Mouse (Mus musculus): ENCODE measurements at regions not wholly inside any gene's neighbourhood (a gene's known extent, or its start where the extent isn't known, plus 50 kb on each side); places are given as distances from the start of the nearest gene placed in this dataset.

GRCm38 (mm10) chr3:148448888-148449287 lies 541.5 kb downstream of the Adgrl2 start:
- in situ Hi-C loops (cut with MboI, MseI), result loop anchor here in 1 of 2 experiments (5.0 kb wide), 1 partner anchor 48 kb away; no protein-coding TSS in a partner anchor

- in situ Hi-C loops (cut with MboI, MseI), result loop anchor here in 1 of 2 experiments (5.0 kb wide), 1 partner anchor 49 kb away; no protein-coding TSS in a partner anchor
These were observed 541.9 kb downstream of the Adgrl2 start for GRCm38 (mm10) chr3:148448465-148448864.

DNA sequence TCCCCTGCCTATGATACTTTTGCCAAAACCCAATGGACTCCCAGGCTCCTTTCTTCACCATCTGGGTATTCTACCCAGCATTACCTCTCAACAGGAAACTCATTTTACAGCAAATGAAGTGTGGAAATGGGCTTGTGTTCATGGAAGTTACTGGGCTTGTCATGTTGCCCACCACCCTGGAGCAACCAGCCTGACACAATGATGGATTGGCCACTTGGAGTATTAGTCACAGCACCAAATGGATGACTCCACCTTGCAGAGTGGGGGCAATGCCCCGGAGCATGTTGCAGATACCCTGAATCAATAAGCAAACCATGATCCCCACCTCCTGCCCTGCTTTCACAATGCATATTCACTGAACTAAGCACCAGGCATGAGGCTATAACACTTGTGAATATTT lies 543.5 kb downstream of the Adgrl2 start:
- in situ Hi-C loops (cut with MboI, MseI), result loop anchor here in 1 of 2 experiments (5.0 kb wide), 1 partner anchor 50 kb away; no protein-coding TSS in a partner anchor

- in situ Hi-C loops (cut with MboI, MseI), result no loop called here
These were observed 547.3 kb downstream of the Adgrl2 start for GRCm38 (mm10) chr3:148443012-148443411.

- in situ Hi-C loops (cut with MboI, MseI), result no loop called here
These were observed 556.3 kb downstream of the Adgrl2 start for GRCm38 (mm10) chr3:148434033-148434432.

GRCm38 (mm10) chr3:148429012-148429865 lies 561.1 kb downstream of the Adgrl2 start:
- in situ Hi-C loops (cut with MboI, MseI), result no loop called here

DNA sequence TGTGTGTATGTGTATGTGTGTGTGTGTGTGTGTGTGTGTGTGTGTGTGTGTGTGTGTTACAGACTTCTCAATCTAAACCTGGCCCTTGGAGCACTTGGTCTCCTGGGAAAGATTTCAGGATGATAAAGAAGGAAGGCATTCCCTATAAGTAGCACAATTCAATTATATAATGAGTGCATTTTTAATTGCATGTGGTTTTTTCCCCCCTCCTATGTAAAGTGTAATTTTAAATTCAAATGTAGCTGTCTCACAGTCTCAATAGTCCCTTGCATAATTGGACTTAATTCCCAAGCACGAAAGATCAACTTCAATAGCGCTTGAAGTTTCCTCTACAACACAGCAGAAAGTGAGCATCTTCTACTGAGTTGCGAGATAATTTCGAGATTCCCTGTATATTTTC lies 566.3 kb downstream of the Adgrl2 start:
- in situ Hi-C loops (cut with MboI, MseI), result no loop called here

DNA sequence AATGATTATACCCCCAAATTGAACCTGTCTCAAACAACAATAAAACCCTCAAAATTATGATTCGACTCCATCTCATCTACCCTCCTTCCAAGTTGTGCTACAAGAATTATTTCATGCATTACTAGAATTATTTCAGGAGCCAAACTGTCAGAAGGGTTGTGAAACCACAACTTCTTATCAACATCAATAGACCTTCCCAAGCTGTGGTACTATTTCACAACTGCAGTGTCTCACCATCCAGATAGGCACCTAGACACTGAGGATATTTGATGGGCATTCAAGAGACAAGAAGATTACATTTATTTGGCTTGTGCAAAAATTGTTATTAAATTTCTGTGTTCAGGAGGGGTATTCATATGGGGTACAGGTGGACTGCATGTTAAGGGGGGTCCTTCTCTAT lies 567.0 kb downstream of the Adgrl2 start:
- in situ Hi-C loops (cut with MboI, MseI), result no loop called here

DNA sequence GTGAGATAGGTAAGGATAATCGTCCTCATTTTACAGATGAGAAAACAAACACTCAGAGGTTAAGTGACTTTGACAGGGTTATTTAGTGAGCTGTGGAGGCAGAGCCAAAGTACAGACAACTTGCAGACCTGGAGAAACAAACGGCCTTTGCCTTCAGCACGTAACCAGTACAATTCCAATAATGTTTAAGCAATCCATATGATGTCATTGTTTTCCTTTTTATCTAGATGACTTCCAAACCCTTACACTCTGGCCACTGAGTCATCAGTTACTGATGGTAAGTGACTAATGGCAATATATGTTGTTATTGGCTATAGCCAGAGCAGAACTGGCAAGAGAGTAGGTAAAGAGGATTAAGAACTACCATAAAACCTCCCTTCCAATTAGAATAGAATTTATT lies 567.6 kb downstream of the Adgrl2 start:
- in situ Hi-C loops (cut with MboI, MseI), result no loop called here

GRCm38 (mm10) chr3:148422205-148422604 lies 568.1 kb downstream of the Adgrl2 start:
- in situ Hi-C loops (cut with MboI, MseI), result no loop called here

DNA sequence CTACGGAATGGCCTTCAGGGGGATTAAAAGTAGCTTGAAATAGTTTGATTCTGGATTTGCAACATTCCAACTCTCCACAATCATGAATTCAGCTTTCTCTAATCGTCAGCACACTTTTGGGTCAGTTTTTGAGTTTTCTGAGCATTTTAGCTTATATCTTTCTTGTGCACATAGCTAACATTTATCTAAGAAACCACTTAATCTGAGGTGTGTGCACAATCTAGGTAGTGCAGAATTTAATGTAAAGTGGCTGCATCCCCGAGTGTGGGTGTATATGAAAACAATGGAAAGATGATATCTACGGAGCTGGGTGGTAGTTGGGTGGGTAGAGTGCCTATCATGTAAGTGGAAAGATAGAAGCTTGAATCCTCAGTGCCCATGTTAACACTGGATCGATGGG lies 570.1 kb downstream of the Adgrl2 start:
- in situ Hi-C loops (cut with MboI, MseI), result no loop called here

DNA sequence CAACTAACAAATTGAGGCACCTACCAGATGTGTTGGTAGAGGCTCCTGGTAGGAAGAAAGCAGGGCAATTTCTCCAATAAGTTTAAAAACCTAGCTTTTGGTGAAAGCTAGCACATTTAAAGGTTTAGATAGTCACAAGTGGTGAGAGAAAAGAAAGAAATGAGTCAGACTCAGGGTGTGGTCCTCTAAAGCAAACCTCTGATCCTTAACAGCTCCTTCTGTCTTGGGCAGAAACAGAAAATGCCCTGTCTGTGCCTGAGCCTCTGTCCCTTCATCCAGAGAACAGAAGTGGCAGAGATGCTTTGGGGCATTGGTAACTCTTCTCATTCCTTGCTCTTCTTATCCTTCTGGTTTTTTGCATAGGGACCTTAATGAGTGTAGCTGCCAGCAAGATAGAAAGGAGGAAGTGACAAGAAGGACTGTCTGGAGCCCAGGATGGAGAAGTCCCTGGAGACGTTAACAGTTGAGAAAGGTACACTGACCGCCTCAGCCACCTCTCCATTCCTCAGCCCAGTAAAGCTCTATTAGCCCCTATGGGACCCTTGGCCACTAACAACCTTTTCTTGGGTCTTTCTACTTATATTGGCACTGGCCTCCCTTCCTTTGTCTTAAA lies 570.8 kb downstream of the Adgrl2 start:
- in situ Hi-C loops (cut with MboI, MseI), result no loop called here

DNA sequence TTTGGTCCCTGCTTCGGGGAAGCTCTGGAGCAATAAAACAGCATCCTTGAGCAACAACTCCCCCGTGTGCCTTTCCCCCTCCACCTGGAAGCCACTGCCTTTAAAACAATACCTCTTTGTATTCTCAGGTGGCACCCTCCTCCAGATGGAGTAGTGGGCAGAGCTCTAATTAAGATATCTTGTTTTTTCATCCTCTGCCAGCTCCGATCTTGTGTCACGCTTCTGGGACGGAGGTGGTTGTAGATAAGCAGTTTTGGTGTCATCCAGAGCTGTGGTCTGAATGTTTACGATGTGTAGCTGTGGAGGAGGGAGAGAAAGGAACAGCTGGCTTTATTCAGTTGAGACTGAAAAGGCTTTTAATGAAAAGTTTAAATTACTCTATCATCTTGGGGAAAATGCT lies 572.3 kb downstream of the Adgrl2 start:
- in situ Hi-C loops (cut with MboI, MseI), result no loop called here

DNA sequence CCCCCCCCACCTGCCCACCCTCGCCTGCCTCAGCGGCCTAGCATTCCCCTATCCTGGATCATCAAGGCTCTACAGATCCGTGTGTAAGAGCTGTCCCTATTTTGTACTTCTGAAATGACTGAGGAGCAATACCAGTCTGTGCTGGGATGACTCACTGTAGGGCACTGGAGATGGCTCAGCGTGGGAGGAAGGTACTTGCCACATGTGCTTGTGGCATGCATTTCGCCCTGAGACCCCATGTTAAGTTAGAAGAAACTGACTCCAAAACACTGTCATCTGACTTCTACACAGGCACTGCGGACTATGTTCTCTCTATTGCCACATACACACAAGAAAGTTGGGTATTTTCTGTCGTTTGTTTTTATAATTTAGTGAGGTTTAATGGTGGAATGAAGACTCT lies 574.9 kb downstream of the Adgrl2 start:
- in situ Hi-C loops (cut with MboI, MseI), result no loop called here

- in situ Hi-C loops (cut with MboI, MseI), result no loop called here
These were observed 577.3 kb downstream of the Adgrl2 start for GRCm38 (mm10) chr3:148413027-148413426.

DNA sequence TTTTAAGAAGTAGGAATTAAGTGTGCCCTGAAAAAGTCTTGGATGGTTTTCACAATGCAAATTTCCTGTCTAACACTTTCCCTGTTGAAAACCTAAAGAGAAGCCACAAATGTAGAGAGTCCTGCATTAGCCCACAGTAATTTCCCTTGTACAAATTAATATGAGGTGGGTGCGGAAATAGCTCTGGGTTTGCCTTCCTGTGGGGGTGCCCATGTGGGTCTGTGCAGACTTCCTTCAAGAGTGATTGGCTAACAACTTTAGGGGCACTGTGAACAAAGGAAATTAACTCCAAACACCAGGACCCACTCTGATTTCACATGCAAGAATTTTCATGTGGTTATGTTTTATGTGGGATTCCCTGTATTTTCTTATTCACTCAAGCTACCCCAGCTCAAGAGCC lies 578.2 kb downstream of the Adgrl2 start:
- in situ Hi-C loops (cut with MboI, MseI), result no loop called here

DNA sequence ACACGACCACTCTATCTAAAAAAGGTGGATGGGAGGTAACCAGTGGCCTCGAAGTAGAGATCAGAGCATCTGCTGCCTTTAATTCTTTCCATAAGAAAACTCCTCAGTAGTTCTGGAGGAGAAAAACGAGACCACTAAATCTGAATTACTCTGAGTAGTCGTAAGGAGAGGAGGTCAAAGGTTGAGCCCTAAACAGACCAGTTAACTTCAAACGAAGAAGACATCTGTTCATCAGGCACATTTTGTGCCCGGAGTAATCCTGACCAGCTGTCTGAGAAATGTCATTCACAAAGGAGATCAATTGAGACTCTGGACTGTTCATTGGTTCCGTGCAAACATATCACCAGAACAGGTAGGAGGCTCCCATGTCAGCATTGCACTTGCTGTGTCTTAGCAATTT lies 592.0 kb downstream of the Adgrl2 start:
- in situ Hi-C loops (cut with MboI, MseI), result no loop called here

GRCm38 (mm10) chr3:148387550-148387949 lies 602.8 kb downstream of the Adgrl2 start:
- in situ Hi-C loops (cut with MboI, MseI), result no loop called here

DNA sequence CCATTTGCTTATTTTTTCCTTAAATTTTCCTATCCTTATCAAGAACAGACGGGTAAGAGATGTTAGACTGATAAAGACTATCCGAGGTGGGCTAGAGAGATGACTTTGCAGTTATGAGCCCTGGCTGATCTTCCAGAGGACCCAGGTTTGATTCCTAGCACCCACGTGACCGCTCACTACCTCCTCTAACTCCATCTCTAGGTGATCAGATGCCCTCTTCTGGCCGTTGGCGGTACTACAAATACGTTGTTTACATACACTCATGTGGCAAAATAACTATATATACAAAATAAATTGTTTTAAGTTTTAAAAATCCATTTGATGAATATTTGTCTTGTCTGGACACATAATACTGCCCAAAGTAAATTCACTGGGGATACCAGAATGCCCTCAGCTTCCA lies 604.6 kb downstream of the Adgrl2 start:
- in situ Hi-C loops (cut with MboI, MseI), result no loop called here

- in situ Hi-C loops (cut with MboI, MseI), result no loop called here
These were observed 609.3 kb downstream of the Adgrl2 start for GRCm38 (mm10) chr3:148381057-148381456.

DNA sequence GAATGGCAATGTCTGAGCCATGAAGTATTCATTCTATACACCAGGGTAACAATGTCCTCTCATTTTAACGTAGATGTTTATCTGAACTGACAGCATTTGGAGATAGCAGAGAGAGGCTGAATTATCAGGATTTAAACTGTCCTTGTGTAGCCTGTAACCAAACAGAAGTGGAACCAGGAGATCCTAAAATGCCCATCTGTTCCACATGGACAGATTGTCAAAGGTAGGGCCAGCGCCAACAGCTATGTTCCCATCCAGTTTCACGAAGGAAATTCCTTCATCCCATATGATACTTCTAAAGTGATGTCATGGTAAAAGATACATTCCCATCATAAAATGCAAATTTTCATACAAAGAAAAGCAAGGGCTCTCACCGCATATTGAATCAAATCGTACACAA lies 627.0 kb downstream of the Adgrl2 start:
- in situ Hi-C loops (cut with MboI, MseI), result no loop called here

DNA sequence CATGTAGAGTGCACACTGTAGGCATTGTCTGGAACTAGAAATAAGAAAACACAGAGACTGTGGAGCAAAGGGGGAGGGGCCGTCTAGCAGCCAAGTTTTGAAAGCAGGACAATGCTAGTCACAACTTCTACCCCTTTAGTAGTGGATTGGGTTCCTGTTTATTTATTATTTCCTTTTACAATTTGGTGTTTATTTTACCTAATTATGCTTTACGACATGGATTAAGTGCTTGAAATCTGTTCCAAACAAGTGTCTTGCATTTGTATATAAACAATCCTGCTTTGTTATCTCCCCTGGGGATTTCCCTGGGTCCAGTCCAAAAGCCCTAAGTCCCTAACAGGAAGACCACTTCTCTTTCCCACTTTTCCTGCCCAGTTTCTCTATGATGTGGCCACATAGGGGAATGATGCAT lies 627.9 kb downstream of the Adgrl2 start:
- in situ Hi-C loops (cut with MboI, MseI), result no loop called here
